ENCODE assay signal across 8 mouse cellular contexts in the genomic region with DNA sequence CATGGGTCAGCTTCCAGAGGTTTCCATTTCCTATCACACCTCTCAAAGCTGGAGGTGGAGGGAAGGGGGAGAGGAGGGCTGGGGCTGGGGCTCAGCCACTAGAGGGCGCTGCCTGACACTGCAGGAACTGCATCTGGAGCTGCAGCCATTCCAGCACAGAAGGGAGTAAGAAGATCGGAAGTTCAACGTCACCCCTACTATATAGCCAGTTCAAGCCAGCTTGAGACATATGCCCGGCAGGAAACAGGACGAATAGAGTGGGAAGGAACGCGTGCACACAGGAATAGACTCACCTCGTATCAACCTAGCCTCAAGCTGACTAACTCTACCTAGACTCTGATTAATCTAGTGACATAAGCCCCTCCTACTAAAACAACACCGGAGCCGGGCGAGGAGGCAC. TPM values are rescaled to one million over a fixed set of nuclear protein-coding genes. Genes with fewer than 3 reads are reported as not detected.
DNase-seq lines count a peak whose midpoint lies in the region; ATAC-seq lines count a peak whose summit lies in the region.

No protein-coding gene starts in this region.

- no peaks in the 10 kb centered on the region for H3K4me1 ChIP-seq in brown adipose tissue, adult 24 weeks (ENCODE audit: control insufficient read depth, insufficient read depth, insufficient read length, low read length)
- H3K4me1 ChIP-seq in liver, embryonic 15.5 days (replicated peaks), result no peaks in the 10 kb centered on the region; the same call in 1 of the 2 replicates

- peak overlapping the region; percentile 36 for H3K4me2 ChIP-seq in liver, embryonic 15.5 days

- intact Hi-C loops in gastrocnemius, postnatal 14 days (cut with DNase I; ENCODE audit: low total_unique reads), result loop anchor here (5.0 kb wide), 1 partner anchor 185 kb away; no protein-coding TSS in a partner anchor

- DNase-seq in ovary, postnatal 36 days (ENCODE audit: low spot score), result peak; percentile 76
- DNase-seq in ovary, postnatal 10 days (ENCODE audit: low spot score), result no peak
- peak; percentile 78 for DNase-seq in gastrocnemius, postnatal 14 days
- DNase-seq in kidney, adult 8-10 months, result peak; percentile 72 to 82
- DNase-seq in right cerebral cortex, adult 18-20 months, result peak; percentile 51
- peak; percentile 63 for DNase-seq in urinary bladder, adult 2 months (ENCODE audit: low spot score)

- no peak overlapping the region for H3K9ac ChIP-seq in liver, embryonic 15.5 days

- no peak overlapping the region for H3K27ac ChIP-seq in brown adipose tissue, adult 24 weeks (replicated peaks; ENCODE audit: low read depth, low read length)
- H3K27ac ChIP-seq in liver, embryonic 15.5 days (replicated peaks), result no peak overlapping the region

- H3K4me3 ChIP-seq in brown adipose tissue, adult 24 weeks (ENCODE audit: insufficient read depth, low read depth, low read length), result peak overlapping the region; percentile 35; the same call in 1 of the 2 replicates
- H3K4me3 ChIP-seq in liver, embryonic 15.5 days (replicated peaks), result no peak overlapping the region

- H3K27me3 ChIP-seq in liver, embryonic 15.5 days, result no peaks in the 10 kb centered on the region

- 19% methylated on average over 11 of the region's 11 CpGs for WGBS in liver, embryonic 15.5 days (ENCODE audit: insufficient replicate concordance)

- peak; percentile 18; the same call in 1 of the 2 replicates for ATAC-seq in liver, embryonic 15.5 days (ENCODE audit: insufficient read depth)

- no peaks in the 10 kb centered on the region for H3K9me3 ChIP-seq in liver, embryonic 15.5 days (replicated peaks)

- H3K36me3 ChIP-seq in liver, embryonic 15.5 days (replicated peaks), result no peaks in the 10 kb centered on the region

RNA-seq across cellular contexts. Expression of gene Vsig10, which starts 11.2 kb away (rescaled TPM):
- 1.7 and 1.8 TPM in 2 replicates for polyA plus RNA-seq in brown adipose tissue, adult 24 weeks (2012; ENCODE audit: insufficient read depth, insufficient read length, missing spikeins)
- total RNA-seq in gastrocnemius, postnatal 14 days (2021), result 1 to 10 TPM; 6.0 to 8.8 TPM
- 1.4 TPM in 2 replicates for polyA plus RNA-seq in liver, embryonic 15.5 days (2015; fragmentation: Nextera tagmentation; extraction: Ambion mirVana)
- polyA plus RNA-seq in urinary bladder, adult 2 months (2012; rRNA removed), result 35.6 and 36.4 TPM in 2 replicates

RNA-seq across cellular contexts. Expression of gene Pebp1, which starts 20.3 kb away (rescaled TPM):
- polyA plus RNA-seq in brown adipose tissue, adult 24 weeks (2012; ENCODE audit: insufficient read depth, insufficient read length, missing spikeins), result 292 and 442 TPM in 2 replicates
- 100 to 1,000 TPM; 293 to 295 TPM for total RNA-seq in gastrocnemius, postnatal 14 days (2021)
- polyA plus RNA-seq in liver, embryonic 15.5 days (2015; fragmentation: Nextera tagmentation; extraction: Ambion mirVana), result 190 and 203 TPM in 2 replicates
- polyA plus RNA-seq in urinary bladder, adult 2 months (2012; rRNA removed), result 416 and 521 TPM in 2 replicates

RNA-seq across cellular contexts. Expression of gene Wsb2, which starts 49.4 kb away (rescaled TPM):
- polyA plus RNA-seq in brown adipose tissue, adult 24 weeks (2012; ENCODE audit: insufficient read depth, insufficient read length, missing spikeins), result 25.5 and 26.5 TPM in 2 replicates
- total RNA-seq in gastrocnemius, postnatal 14 days (2021), result 10 to 100 TPM; 70.6 to 76.4 TPM
- polyA plus RNA-seq in liver, embryonic 15.5 days (2015; fragmentation: Nextera tagmentation; extraction: Ambion mirVana), result 26.4 and 30.0 TPM in 2 replicates
- polyA plus RNA-seq in urinary bladder, adult 2 months (2012; rRNA removed), result 86.6 and 94.6 TPM in 2 replicates

Comparison
In these comparisons a context has a peak if more than half of its experiments do, and no peak if none do; other contexts are left out.
1. RNA of gene Vsig10, which starts 11.2 kb away (polyA plus RNA-seq): 35.6 to 36.4 TPM in urinary bladder, adult 2 months; 1.7 to 1.8 TPM in brown adipose tissue, adult 24 weeks and 1.4 TPM in liver, embryonic 15.5 days; every median in the first group is over 10 times any median in the second.